Mouse (Mus musculus) ES-E14 (cell line): Measurements from ENCODE around the gene Nkpd1.

Experiments used
- CHD2 ChIP-seq: IDR thresholded peaks from 2 replicates; pipeline ENCODE4 v1.6.1; 2014; ENCODE audit warnings: mild to moderate bottlenecking, low read depth, low read length, inconsistent platforms
- ZC3H11A ChIP-seq: IDR thresholded peaks from 2 replicates; pipeline ENCODE4 v1.6.1; 2012; ENCODE audit warnings: low read depth, mild to moderate bottlenecking, inconsistent platforms, low read length, borderline replicate concordance

DNA sequence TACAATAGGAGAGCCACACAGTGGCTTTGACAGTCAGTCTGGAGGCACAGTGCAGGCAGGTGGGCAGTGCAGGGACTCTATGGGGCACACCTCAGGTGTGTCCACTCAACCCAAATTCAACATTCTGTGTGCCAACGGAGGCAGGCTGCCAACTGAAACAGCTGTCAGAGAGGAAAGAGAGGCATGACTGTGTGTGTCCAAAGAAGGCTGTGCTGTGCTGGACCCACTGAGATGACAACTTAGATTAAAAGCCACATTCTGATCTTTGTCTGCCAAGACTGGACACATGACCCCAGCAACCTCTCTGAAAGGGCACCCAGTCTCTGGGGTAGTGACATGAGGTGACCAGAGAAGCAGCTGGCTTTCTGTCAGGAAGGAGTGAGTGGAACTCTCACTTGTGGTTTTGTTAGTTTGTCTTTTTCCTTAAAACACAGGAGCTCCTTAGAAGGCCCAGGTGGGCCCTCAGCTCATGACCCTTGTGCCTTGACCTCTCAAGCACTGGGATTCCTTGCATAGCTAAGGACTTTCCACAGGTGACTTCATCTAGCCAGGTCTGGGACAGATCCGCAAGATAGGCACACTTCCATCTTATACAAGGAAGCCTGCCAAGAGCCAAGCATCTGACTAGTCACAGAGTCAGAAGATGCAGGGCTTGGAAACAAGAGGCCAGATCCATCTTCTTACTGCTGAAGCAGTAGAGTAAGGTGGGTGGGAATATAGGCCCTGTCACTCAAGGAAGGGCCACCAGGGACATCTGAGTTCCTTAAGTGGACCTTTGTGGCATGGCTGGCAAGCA lies 23.3 kb downstream of the Nkpd1 start:
- no peak for TF ChIP-seq ZC3H11A
- TF ChIP-seq CHD2: no peak
